Mouse (Mus musculus) forebrain, embryonic 14.5 days (tissue): ENCODE measurements at regions not wholly inside any gene's neighbourhood (a gene's known extent, or its start where the extent isn't known, plus 50 kb on each side); places are given as distances from the start of the nearest gene placed in this dataset. TPM values are rescaled to one million over a fixed set of nuclear protein-coding genes. Genes with fewer than 3 reads are reported as not detected.

Source experiments
- microRNA-seq: library from miRNA; unstranded; fragments of <30 nt; microRNA quantifications from one replicate; pipeline ENCODE4, GENCODE M21; 2016

Small RNAs in the stretch of these regions (microRNA-seq; reads per million reads assigned to microRNA genes)
- gene Mir3963, result not detected
